Mouse (Mus musculus) fat pad, adult 2 months (tissue): ENCODE measurements around the gene Klk7.

Source experiments
- DNase-seq: peaks from one replicate; pipeline ENCODE4 v3.0.0-alpha.2; 2011; ENCODE audit warnings: low read depth, low spot score; ENCODE audit errors: extremely low read depth

The Klk7 gene

GRCm38 (mm10) chr7:43796355-43796754, 14.7 kb upstream of the Klk7 start:
- no peak for DNase-seq

- no peak for DNase-seq
Measured at GRCm38 (mm10) chr7:43797333-43797769, 13.7 kb upstream of the Klk7 start, which contains the start of gene Klk8. Klk8 (plus strand) TSS chr7:43797577.

GRCm38 (mm10) chr7:43797844-43798462, 13.1 kb upstream of the Klk7 start:
- no peak for DNase-seq

GRCm38 (mm10) chr7:43799876-43800275, 11.2 kb upstream of the Klk7 start:
- no peak for DNase-seq

- DNase-seq, result no peak
Measured at GRCm38 (mm10) chr7:43815211-43815610, 4.1 kb downstream of the Klk7 start.

GRCm38 (mm10) chr7:43816746-43817145, 5.7 kb downstream of the Klk7 start:
- DNase-seq, result no peak

GRCm38 (mm10) chr7:43821581-43821980, 10.5 kb downstream of the Klk7 start:
- DNase-seq, result no peak

GRCm38 (mm10) chr7:43824199-43824598, 13.1 kb downstream of the Klk7 start, which contains the start of gene Klk6:
Klk6 (plus strand) TSS chr7:43824499.
- no peak for DNase-seq

GRCm38 (mm10) chr7:43826056-43826455, 15.0 kb downstream of the Klk7 start:
- no peak for DNase-seq

- no peak for DNase-seq
Measured at GRCm38 (mm10) chr7:43827706-43828105, 16.6 kb downstream of the Klk7 start.

- no peak for DNase-seq
Measured at GRCm38 (mm10) chr7:43829006-43829405, 17.9 kb downstream of the Klk7 start.

- no peak for DNase-seq
Measured at GRCm38 (mm10) chr7:43841701-43842100, 30.6 kb downstream of the Klk7 start, which contains the start of gene Klk5. Klk5 (plus strand) TSS chr7:43841971.

- no peak for DNase-seq
Measured at GRCm38 (mm10) chr7:43843801-43844200, 32.7 kb downstream of the Klk7 start.

- DNase-seq, result no peak
Measured at GRCm38 (mm10) chr7:43851616-43852015, 40.5 kb downstream of the Klk7 start.

- no peak for DNase-seq
Measured at GRCm38 (mm10) chr7:43854642-43855380, 43.7 kb downstream of the Klk7 start.

- no peak for DNase-seq
Measured at GRCm38 (mm10) chr7:43855709-43856108, 44.6 kb downstream of the Klk7 start.

- no peak for DNase-seq
Measured at GRCm38 (mm10) chr7:43856307-43856706, 45.2 kb downstream of the Klk7 start.

- DNase-seq, result no peak
Measured at GRCm38 (mm10) chr7:43857501-43857900, 46.4 kb downstream of the Klk7 start.

- no peak for DNase-seq
Measured at GRCm38 (mm10) chr7:43860411-43860810, 49.3 kb downstream of the Klk7 start.
